Mouse (Mus musculus) kidney, embryonic 16.5 days (tissue): ENCODE data around the gene Slk. TPM values are rescaled to one million over a fixed set of nuclear protein-coding genes. Genes with fewer than 3 reads are reported as not detected.

Experiments used
- ATAC-seq: fragments of 200-750 bp; cut with Nextera tagmentation; 2 replicates; pipeline ENCODE4 v1.8.0; 2017; ENCODE audit warnings: moderate TSS enrichment; ENCODE audit not compliant: low FRiP score, low TSS enrichment
- H3K27ac ChIP-seq: fragments of 300-500 bp; sonication (generic); 2 replicates; pipeline ENCODE4 v1.5.1; 2014; ENCODE audit warnings: low read length
- H3K27me3 ChIP-seq: fragments of 300-500 bp; sonication (generic); 2 replicates; pipeline ENCODE4 v1.6.1; 2014; ENCODE audit warnings: low read length, control low read depth, mixed read lengths; ENCODE audit not compliant: insufficient read depth
- H3K36me3 ChIP-seq: fragments of 300-500 bp; sonication (generic); 2 replicates; pipeline ENCODE4 v1.6.1; 2014; ENCODE audit warnings: low read length, control low read depth, mixed read lengths; ENCODE audit not compliant: insufficient read depth
- H3K4me1 ChIP-seq: fragments of 300-500 bp; sonication (generic); 2 replicates; pipeline ENCODE4 v1.6.1; 2014; ENCODE audit warnings: low read length, control low read depth, mixed read lengths; ENCODE audit not compliant: insufficient read depth
- H3K4me2 ChIP-seq: fragments of 300-500 bp; sonication (generic); replicated peaks from 2 replicates; pipeline ENCODE4 v1.6.1; 2014; ENCODE audit warnings: low read depth, low read length
- H3K4me3 ChIP-seq: fragments of 300-500 bp; sonication (generic); 2 replicates; pipeline ENCODE4 v1.5.1; 2014; ENCODE audit warnings: mild to moderate bottlenecking, low read length
- H3K9ac ChIP-seq: fragments of 300-500 bp; sonication (generic); replicated peaks from 2 replicates; pipeline ENCODE4 v1.6.1; 2014; ENCODE audit warnings: low read length
- H3K9me3 ChIP-seq: fragments of 300-500 bp; sonication (generic); 2 replicates; pipeline ENCODE4 v1.6.1; 2016; ENCODE audit warnings: low read length, control low read depth
- WGBS: fragments of 180-500 bp; shearing (Covaris S2); extraction: QIAGEN DNeasy Blood & Tissue Kit; methylation state at CpG from one replicate; pipeline ENCODE4 v1.1.7; 2014; 5-methylcytosine and 5-hydroxymethylcytosine counted together
- polyA plus RNA-seq: library from polyadenylated mRNA; unstranded; fragments of >200 nt; fragmentation: Nextera tagmentation; extraction: Ambion mirVana; gene quantifications from 2 replicates; pipeline ENCODE4 v1.2.1, GENCODE M21; 2015

The Slk gene
- polyA plus RNA-seq, 1 experiment from 2014 or later, result 11.1 TPM

GRCm38 (mm10) chr19:47545055-47545454 is 34.4 kb upstream of the Slk start:
- Histone ChIP-seq H3K9ac (no peak overlapping the region), H3K27me3 (no peaks in the 10 kb centered on the region), H3K36me3 (no peaks in the 10 kb centered on the region), H3K4me2 (no peak overlapping the region), H3K27ac (no peak overlapping the region), H3K4me1 (no peaks in the 10 kb centered on the region), H3K4me3 (no peak overlapping the region), H3K9me3 (no peaks in the 10 kb centered on the region)
- WGBS, result 23% methylated on average over 3 of the region's 3 CpGs
- no peak for ATAC-seq

DNA sequence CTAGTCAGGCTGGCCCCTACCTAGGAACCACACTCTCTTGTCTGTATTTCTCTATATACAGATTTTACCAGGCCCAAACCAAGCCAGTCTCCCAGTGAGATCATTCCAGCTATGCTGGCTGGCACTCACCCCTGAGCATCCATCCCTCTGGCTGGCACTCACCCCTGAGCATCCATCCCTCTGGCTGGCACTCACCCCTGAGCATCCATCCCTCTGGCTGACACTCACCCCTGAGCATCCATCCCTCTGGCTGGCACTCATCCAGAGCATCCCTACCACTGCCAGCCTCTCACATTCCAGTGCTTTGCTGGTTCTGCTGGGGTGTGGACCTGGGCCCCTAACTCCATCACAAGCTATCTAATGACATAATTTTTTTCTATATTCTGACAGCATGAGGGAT is 34.0 kb upstream of the Slk start:
- ATAC-seq, result 0 out of 2 replicates have a peak, but pooled peaks have one; percentile 23
- Histone ChIP-seq H3K27me3 (no peaks in the 10 kb centered on the region), H3K4me3 (no peak overlapping the region), H3K27ac (no peak overlapping the region), H3K36me3 (no peaks in the 10 kb centered on the region), H3K9ac (no peak overlapping the region), H3K4me2 (no peak overlapping the region), H3K4me1 (no peaks in the 10 kb centered on the region), H3K9me3 (no peaks in the 10 kb centered on the region)

- no peaks in the 10 kb centered on the region for H3K9me3 ChIP-seq
- no peak for ATAC-seq
- 77% methylated on average over 11 of the region's 11 CpGs for WGBS
- no peak overlapping the region for H3K27ac ChIP-seq
- no peak overlapping the region for H3K9ac ChIP-seq
- H3K4me1 ChIP-seq, result no peaks in the 10 kb centered on the region
- H3K4me3 ChIP-seq, result no peak overlapping the region
- no peaks in the 10 kb centered on the region for H3K27me3 ChIP-seq
- H3K36me3 ChIP-seq, result no peaks in the 10 kb centered on the region
- no peak overlapping the region for H3K4me2 ChIP-seq
Observed at GRCm38 (mm10) chr19:47548432-47549076, 30.9 kb upstream of the Slk start.

- Histone ChIP-seq H3K27ac (no peak overlapping the region), H3K4me3 (no peak overlapping the region), H3K9me3 (no peaks in the 10 kb centered on the region), H3K4me2 (no peak overlapping the region), H3K4me1 (no peaks in the 10 kb centered on the region), H3K27me3 (no peaks in the 10 kb centered on the region), H3K9ac (no peak overlapping the region), H3K36me3 (no peaks in the 10 kb centered on the region)
- no peak for ATAC-seq
- WGBS, result 42% methylated on average over 9 of the region's 9 CpGs
Observed at GRCm38 (mm10) chr19:47549174-47549573, 30.3 kb upstream of the Slk start.

GRCm38 (mm10) chr19:47549584-47549983 is 29.9 kb upstream of the Slk start:
- no peak overlapping the region for H3K4me2 ChIP-seq
- no peaks in the 10 kb centered on the region for H3K36me3 ChIP-seq
- H3K4me3 ChIP-seq, result no peak overlapping the region
- H3K4me1 ChIP-seq, result no peaks in the 10 kb centered on the region
- no peaks in the 10 kb centered on the region for H3K9me3 ChIP-seq
- 66% methylated on average over 4 of the region's 4 CpGs for WGBS
- H3K27ac ChIP-seq, result no peak overlapping the region
- peak; percentile 39; the same call in 1 of the 2 replicates for ATAC-seq
- no peaks in the 10 kb centered on the region for H3K27me3 ChIP-seq
- no peak overlapping the region for H3K9ac ChIP-seq

- Histone ChIP-seq H3K4me2 (no peak overlapping the region), H3K36me3 (no peaks in the 10 kb centered on the region), H3K27me3 (no peaks in the 10 kb centered on the region), H3K27ac (no peak overlapping the region), H3K4me3 (no peak overlapping the region), H3K9ac (no peak overlapping the region), H3K4me1 (peaks cover 8% of the 10 kb centered on the region; the same call in 1 of the 2 replicates), H3K9me3 (no peaks in the 10 kb centered on the region)
- 73% methylated on average over 5 of the region's 5 CpGs for WGBS
- no peak for ATAC-seq
Observed at GRCm38 (mm10) chr19:47559145-47559544, 20.3 kb upstream of the Slk start.

DNA sequence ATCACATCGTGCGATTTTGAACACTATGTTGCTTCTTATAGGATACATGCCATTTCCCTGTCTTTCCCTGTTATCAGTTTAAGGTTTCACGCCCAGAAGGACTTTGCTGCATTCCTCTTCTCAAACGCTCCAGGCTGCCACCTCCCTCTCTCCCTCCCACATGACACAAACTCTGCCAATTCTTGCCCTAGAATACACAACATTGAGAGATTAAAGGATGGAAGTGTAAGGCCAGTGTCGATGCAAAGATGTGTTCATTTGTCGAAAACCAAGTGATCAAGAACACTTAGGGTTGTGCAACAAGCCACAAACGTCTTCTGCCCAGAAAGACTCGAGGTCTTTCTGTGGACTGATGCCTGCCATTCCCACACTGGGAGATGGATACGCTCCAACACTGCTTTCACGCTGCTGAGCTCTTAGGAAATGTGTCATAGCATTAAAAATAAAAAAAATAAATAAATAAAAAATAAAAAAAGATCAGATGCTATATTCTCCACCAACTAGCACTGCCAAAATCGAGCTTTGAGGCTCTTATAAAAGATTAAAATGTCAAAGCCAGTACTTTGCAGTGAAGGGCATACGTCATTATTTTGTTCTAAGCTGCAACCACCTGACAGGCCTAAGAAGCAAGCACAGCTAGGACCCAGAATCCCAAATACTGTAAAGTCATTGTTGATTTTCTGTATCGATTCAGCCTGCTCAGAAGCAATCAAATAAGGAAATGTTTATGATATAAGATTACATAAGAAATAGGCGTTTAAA is 19.5 kb upstream of the Slk start:
- WGBS, result 72% methylated on average over 14 of the region's 14 CpGs
- H3K9me3 ChIP-seq, result no peaks in the 10 kb centered on the region
- no peaks in the 10 kb centered on the region for H3K27me3 ChIP-seq
- H3K9ac ChIP-seq, result no peak overlapping the region
- no peaks in the 10 kb centered on the region for H3K36me3 ChIP-seq
- no peak overlapping the region for H3K27ac ChIP-seq
- peaks cover 12% of the 10 kb centered on the region; the same call in 1 of the 2 replicates for H3K4me1 ChIP-seq
- H3K4me3 ChIP-seq, result no peak overlapping the region
- no peak for ATAC-seq
- no peak overlapping the region for H3K4me2 ChIP-seq

- ATAC-seq, result no peak
- WGBS, result 86% methylated on average over 12 of the region's 12 CpGs
- Histone ChIP-seq H3K36me3 (no peaks in the 10 kb centered on the region), H3K4me1 (peaks cover 17% of the 10 kb centered on the region; the same call in 1 of the 2 replicates), H3K4me2 (no peak overlapping the region), H3K4me3 (no peak overlapping the region), H3K27ac (no peak overlapping the region), H3K27me3 (no peaks in the 10 kb centered on the region), H3K9me3 (no peaks in the 10 kb centered on the region), H3K9ac (no peak overlapping the region)
Observed at GRCm38 (mm10) chr19:47560544-47561161, 18.8 kb upstream of the Slk start.

GRCm38 (mm10) chr19:47561996-47562441 is 17.5 kb upstream of the Slk start:
- Histone ChIP-seq H3K9me3 (no peaks in the 10 kb centered on the region), H3K4me2 (no peak overlapping the region)

DNA sequence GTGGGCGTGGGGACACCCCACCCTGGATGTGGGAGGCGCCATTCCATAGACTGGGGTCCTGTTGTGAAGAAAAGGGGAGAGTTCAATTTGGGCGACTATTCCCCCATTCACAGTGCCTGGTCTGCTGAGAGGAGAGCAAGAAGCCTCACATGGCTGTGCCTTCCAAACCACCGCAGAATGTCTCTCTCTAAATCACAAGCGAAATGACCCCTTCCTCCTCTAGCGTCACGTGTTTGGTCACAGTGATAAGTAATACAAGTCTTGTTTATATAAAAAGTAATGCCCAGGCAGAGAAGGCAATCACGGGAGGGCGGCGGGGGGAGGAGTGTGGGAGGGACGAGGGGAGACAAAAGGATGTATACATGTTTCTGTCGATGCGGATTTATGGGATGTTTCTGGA is 15.8 kb upstream of the Slk start:
- Histone ChIP-seq H3K4me3 (no peak overlapping the region), H3K9ac (no peak overlapping the region), H3K27ac (no peak overlapping the region), H3K36me3 (no peaks in the 10 kb centered on the region), H3K27me3 (no peaks in the 10 kb centered on the region), H3K9me3 (no peaks in the 10 kb centered on the region), H3K4me1 (peaks cover 17% of the 10 kb centered on the region; the same call in 1 of the 2 replicates), H3K4me2 (peak overlapping the region; percentile 28)
- no peak for ATAC-seq
- WGBS, result 34% methylated on average over 13 of the region's 13 CpGs

More at GRCm38 (mm10) chr19:47561996-47562441, 17.5 kb upstream of the Slk start:
- H3K4me1 ChIP-seq, result peaks cover 17% of the 10 kb centered on the region; the same call in 1 of the 2 replicates
- H3K27me3 ChIP-seq, result no peaks in the 10 kb centered on the region
- H3K9ac ChIP-seq, result no peak overlapping the region
- no peak overlapping the region for H3K27ac ChIP-seq
- WGBS, result 35% methylated on average over 5 of the region's 5 CpGs
- no peaks in the 10 kb centered on the region for H3K36me3 ChIP-seq
- ATAC-seq, result no peak
- H3K4me3 ChIP-seq, result no peak overlapping the region
